Mouse (Mus musculus): ENCODE data around the gene Tssk2.

DNA sequence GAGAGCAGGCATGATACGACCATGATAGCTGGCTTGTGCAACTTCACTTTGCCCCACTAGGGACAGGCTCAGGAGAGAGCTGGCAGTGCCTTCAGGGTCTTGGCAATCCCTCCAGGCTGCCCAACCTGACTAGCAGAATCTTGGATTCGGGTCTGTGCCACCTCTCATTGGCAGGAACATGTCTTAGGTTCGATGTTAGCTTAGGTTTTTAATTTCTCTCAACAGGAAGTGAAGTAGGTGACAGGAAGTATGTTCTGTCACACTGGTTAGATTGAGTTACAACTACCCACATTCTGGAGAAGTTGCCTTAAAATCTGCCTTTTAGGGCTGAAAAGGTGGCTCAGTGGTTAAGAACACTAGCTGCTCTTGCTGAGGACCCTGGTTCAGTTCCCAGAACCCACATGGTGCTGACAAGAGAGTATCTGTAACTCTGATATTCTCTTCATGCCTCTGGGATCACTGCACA lies 36.0 kb downstream of the Tssk2 start:
- no peak for TF ChIP-seq GATA1 (IDR thresholded peaks at IDR 0.05; ENCODE audit: borderline replicate concordance, low read length)
- no peak for TF ChIP-seq FLI1 (IDR thresholded peaks at IDR 0.05; ENCODE audit: low read length)
